Mouse (Mus musculus) bone marrow, adult 2 months (tissue): ENCODE data around the gene Tom1l2.

Experiments
- CTCF ChIP-seq: fragments of 200-500 bp; IDR thresholded peaks from 2 replicates; pipeline ENCODE4 v1.5.1; 2011; ENCODE audit warnings: low read length, control low read depth; ENCODE audit not compliant: control insufficient read depth, insufficient read depth
- POLR2A ChIP-seq: fragments of 200-500 bp; IDR thresholded peaks from 2 replicates; pipeline ENCODE4 v1.6.1; 2011; ENCODE audit warnings: low read depth, mild to moderate bottlenecking, control low read depth, low read length, borderline replicate concordance; ENCODE audit not compliant: control insufficient read depth

- TF ChIP-seq CTCF (no peak), POLR2A (no peak)
Observed at GRCm38 (mm10) chr11:60262396-60262795, 90.3 kb downstream of the Tom1l2 start.
